Mouse (Mus musculus) kidney, embryonic 14.5 days (tissue): ENCODE measurements around the gene Dpp9. TPM values are rescaled to one million over a fixed set of nuclear protein-coding genes. Genes with fewer than 3 reads are reported as not detected.

Source experiments
- ATAC-seq: fragments of 200-750 bp; cut with Nextera tagmentation; 2 replicates; pipeline ENCODE4 v1.8.0; 2017; ENCODE audit warnings: moderate number of reproducible peaks, mild to moderate bottlenecking, moderate TSS enrichment, moderate library complexity; ENCODE audit not compliant: low FRiP score, low TSS enrichment
- H3K27ac ChIP-seq: fragments of 300-500 bp; sonication (generic); 2 replicates; pipeline ENCODE4 v1.5.1; 2014; ENCODE audit warnings: low read depth, mild to moderate bottlenecking, low read length, moderate library complexity, mixed read lengths
- H3K27me3 ChIP-seq: fragments of 300-500 bp; sonication (generic); 2 replicates; pipeline ENCODE4 v1.6.1; 2014; ENCODE audit warnings: mild to moderate bottlenecking, low read length; ENCODE audit not compliant: control insufficient read depth, insufficient read depth
- H3K36me3 ChIP-seq: fragments of 300-500 bp; sonication (generic); 2 replicates; pipeline ENCODE4 v1.6.1; 2014; ENCODE audit warnings: low read length, mixed read lengths; ENCODE audit not compliant: control insufficient read depth, insufficient read depth
- H3K4me1 ChIP-seq: fragments of 300-500 bp; sonication (generic); 2 replicates; pipeline ENCODE4 v1.6.1; 2014; ENCODE audit warnings: low read length, mixed read lengths; ENCODE audit not compliant: control insufficient read depth, insufficient read depth
- H3K4me2 ChIP-seq: fragments of 300-500 bp; sonication (generic); replicated peaks from 2 replicates; pipeline ENCODE4 v1.6.1; 2014; ENCODE audit warnings: low read depth, mild to moderate bottlenecking, low read length
- H3K4me3 ChIP-seq: fragments of 300-500 bp; sonication (generic); 2 replicates; pipeline ENCODE4 v1.5.1; 2014; ENCODE audit warnings: mild to moderate bottlenecking, low read length
- H3K9ac ChIP-seq: fragments of 300-500 bp; sonication (generic); 2 replicates; pipeline ENCODE4 v1.6.1; 2014; ENCODE audit warnings: low read depth, mild to moderate bottlenecking, low read length, moderate library complexity
- H3K9me3 ChIP-seq: fragments of 300-500 bp; sonication (generic); 2 replicates; pipeline ENCODE4 v1.6.1; 2016; ENCODE audit warnings: low read length; ENCODE audit not compliant: control insufficient read depth
- WGBS: fragments of 180-500 bp; shearing (Covaris S2); extraction: QIAGEN DNeasy Blood & Tissue Kit; methylation state at CpG from one replicate; pipeline ENCODE4 v1.1.7; 2014; 5-methylcytosine and 5-hydroxymethylcytosine counted together
- polyA plus RNA-seq: library from polyadenylated mRNA; unstranded; fragments of >200 nt; fragmentation: Nextera tagmentation; extraction: Ambion mirVana; gene quantifications from 2 replicates; pipeline ENCODE4 v1.2.1, GENCODE M21; 2014

The Dpp9 gene
- polyA plus RNA-seq, 1 experiment from 2014 or later: 40.3 TPM

GRCm38 (mm10) chr17:56241541-56242401 lies 23.1 kb upstream of the Dpp9 start:
- no peak overlapping the region for H3K9ac ChIP-seq
- no peaks in the 10 kb centered on the region for H3K4me1 ChIP-seq
- WGBS: 3% methylated on average over 33 of the region's 33 CpGs
- no peaks in the 10 kb centered on the region for H3K36me3 ChIP-seq
- H3K27me3 ChIP-seq: peaks cover 5% of the 10 kb centered on the region; the same call in 1 of the 2 replicates
- no peak overlapping the region for H3K27ac ChIP-seq
- ATAC-seq: peak; percentile 85
- H3K9me3 ChIP-seq: no peaks in the 10 kb centered on the region
- H3K4me3 ChIP-seq: no peak overlapping the region
- H3K4me2 ChIP-seq: no peak overlapping the region

GRCm38 (mm10) chr17:56233818-56234469 lies 15.2 kb upstream of the Dpp9 start:
- no peaks in the 10 kb centered on the region for H3K27me3 ChIP-seq
- H3K4me2 ChIP-seq: no peak overlapping the region
- no peaks in the 10 kb centered on the region for H3K9me3 ChIP-seq
- no peak overlapping the region for H3K27ac ChIP-seq
- peak; percentile 75; the same call in 1 of the 2 replicates for ATAC-seq
- H3K4me3 ChIP-seq: no peak overlapping the region
- H3K36me3 ChIP-seq: no peaks in the 10 kb centered on the region
- WGBS: 4% methylated on average over 14 of the region's 14 CpGs
- no peaks in the 10 kb centered on the region for H3K4me1 ChIP-seq
- H3K9ac ChIP-seq: no peak overlapping the region

- no peaks in the 10 kb centered on the region for H3K36me3 ChIP-seq
- H3K4me2 ChIP-seq: no peak overlapping the region
- H3K4me3 ChIP-seq: no peak overlapping the region
- H3K9me3 ChIP-seq: no peaks in the 10 kb centered on the region
- no peaks in the 10 kb centered on the region for H3K27me3 ChIP-seq
- H3K27ac ChIP-seq: no peak overlapping the region
- H3K9ac ChIP-seq: no peak overlapping the region
- no peaks in the 10 kb centered on the region for H3K4me1 ChIP-seq
- ATAC-seq: no peak
- WGBS: 50% methylated on average over 8 of the region's 8 CpGs
Measured at GRCm38 (mm10) chr17:56233389-56233788, 14.7 kb upstream of the Dpp9 start.

GRCm38 (mm10) chr17:56229943-56230342 lies 11.2 kb upstream of the Dpp9 start:
- no peak overlapping the region for H3K4me2 ChIP-seq
- no peaks in the 10 kb centered on the region for H3K4me1 ChIP-seq
- no peak overlapping the region for H3K27ac ChIP-seq
- no peaks in the 10 kb centered on the region for H3K36me3 ChIP-seq
- no peaks in the 10 kb centered on the region for H3K27me3 ChIP-seq
- no peak overlapping the region for H3K4me3 ChIP-seq
- H3K9ac ChIP-seq: no peak overlapping the region
- H3K9me3 ChIP-seq: no peaks in the 10 kb centered on the region
- no peak for ATAC-seq
- WGBS: 76% methylated on average over 10 of the region's 10 CpGs

- H3K4me1 ChIP-seq: no peaks in the 10 kb centered on the region
- H3K4me3 ChIP-seq: no peak overlapping the region
- no peaks in the 10 kb centered on the region for H3K9me3 ChIP-seq
- no peak for ATAC-seq
- no peaks in the 10 kb centered on the region for H3K36me3 ChIP-seq
- H3K27me3 ChIP-seq: no peaks in the 10 kb centered on the region
- H3K27ac ChIP-seq: no peak overlapping the region
- H3K4me2 ChIP-seq: no peak overlapping the region
- no peak overlapping the region for H3K9ac ChIP-seq
- WGBS: 75% methylated on average over 3 of the region's 3 CpGs
Measured at GRCm38 (mm10) chr17:56226566-56226965, 7.9 kb upstream of the Dpp9 start.

- H3K4me3 ChIP-seq: no peak overlapping the region
- no peaks in the 10 kb centered on the region for H3K36me3 ChIP-seq
- 36% methylated on average over 1 of the region's 1 CpGs for WGBS
- no peak overlapping the region for H3K27ac ChIP-seq
- no peak overlapping the region for H3K9ac ChIP-seq
- H3K27me3 ChIP-seq: no peaks in the 10 kb centered on the region
- no peak for ATAC-seq
- no peaks in the 10 kb centered on the region for H3K9me3 ChIP-seq
- no peak overlapping the region for H3K4me2 ChIP-seq
- H3K4me1 ChIP-seq: no peaks in the 10 kb centered on the region
Measured at GRCm38 (mm10) chr17:56224916-56225315, 6.2 kb upstream of the Dpp9 start.

GRCm38 (mm10) chr17:56219805-56220204 lies 1.1 kb upstream of the Dpp9 start:
- Histone ChIP-seq H3K4me1 (peaks cover 10% of the 10 kb centered on the region), H3K4me3 (peak overlapping the region; percentile 72; the same call in 1 of the 2 replicates), H3K27me3 (no peaks in the 10 kb centered on the region), H3K36me3 (no peaks in the 10 kb centered on the region; the same call in 1 of the 2 replicates), H3K4me2 (no peak overlapping the region), H3K27ac (no peak overlapping the region), H3K9ac (no peak overlapping the region), H3K9me3 (no peaks in the 10 kb centered on the region)
- no peak for ATAC-seq
- WGBS: 63% methylated on average over 3 of the region's 3 CpGs

GRCm38 (mm10) chr17:56219251-56219650 lies 546 bp upstream of the Dpp9 start:
- WGBS: 47% methylated on average over 12 of the region's 12 CpGs

GRCm38 (mm10) chr17:56217670-56218069 lies 1.0 kb downstream of the Dpp9 start:
- Histone ChIP-seq H3K9ac (peak overlapping the region; percentile 92), H3K27ac (no peak overlapping the region), H3K4me3 (peak overlapping the region; percentile 72), H3K36me3 (no peaks in the 10 kb centered on the region; the same call in 1 of the 2 replicates), H3K4me1 (peaks cover 10% of the 10 kb centered on the region), H3K4me2 (peak overlapping the region; percentile 75), H3K9me3 (no peaks in the 10 kb centered on the region), H3K27me3 (no peaks in the 10 kb centered on the region)
- no peak for ATAC-seq
- WGBS: 65% methylated on average over 13 of the region's 13 CpGs

More at GRCm38 (mm10) chr17:56219251-56219650, 546 bp upstream of the Dpp9 start:
- Histone ChIP-seq H3K27me3 (no peaks in the 10 kb centered on the region), H3K4me2 (peak overlapping the region; percentile 75), H3K9me3 (no peaks in the 10 kb centered on the region), H3K4me3 (peak overlapping the region; percentile 72), H3K4me1 (peaks cover 10% of the 10 kb centered on the region), H3K36me3 (no peaks in the 10 kb centered on the region; the same call in 1 of the 2 replicates), H3K27ac (peak overlapping the region; percentile 86; the same call in 1 of the 2 replicates), H3K9ac (peak overlapping the region; percentile 92)
- ATAC-seq: 0 out of 2 replicates have a peak, but pooled peaks have one; percentile 24
